Mouse (Mus musculus) cerebellum, postnatal 10 days (tissue): ENCODE measurements at regions not wholly inside any gene's neighbourhood (a gene's known extent, or its start where the extent isn't known, plus 50 kb on each side); places are given as distances from the start of the nearest gene placed in this dataset.
A peak's percentile ranks its signal among the peaks of the same experiment; 100 is the strongest.

Source experiments
- DNase-seq, 2 experiments: peaks; one replicate each; pipeline ENCODE4 v3.0.0; 2021; ENCODE audit warnings: mixed read lengths in 2 of 2

DNA sequence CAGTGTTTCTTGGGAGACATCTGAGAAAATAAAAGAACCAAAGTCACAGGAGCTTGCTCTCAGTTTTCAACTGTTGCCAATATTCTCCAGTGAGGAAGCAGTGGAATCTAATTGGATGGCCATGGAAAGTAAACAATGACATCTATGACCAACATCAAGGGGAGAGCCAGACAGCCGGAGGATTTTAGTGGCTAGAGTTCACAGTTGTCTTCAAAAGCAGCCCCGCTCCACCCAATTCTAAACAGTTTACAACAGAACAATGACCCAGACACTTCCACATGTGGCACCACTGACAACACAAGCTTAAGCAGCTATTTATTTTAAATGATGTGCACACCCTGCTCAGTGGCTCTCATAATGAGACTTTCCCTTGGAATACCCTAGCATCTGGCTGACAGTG, 317.5 kb upstream of the Isx start:
- no peak for DNase-seq

DNA sequence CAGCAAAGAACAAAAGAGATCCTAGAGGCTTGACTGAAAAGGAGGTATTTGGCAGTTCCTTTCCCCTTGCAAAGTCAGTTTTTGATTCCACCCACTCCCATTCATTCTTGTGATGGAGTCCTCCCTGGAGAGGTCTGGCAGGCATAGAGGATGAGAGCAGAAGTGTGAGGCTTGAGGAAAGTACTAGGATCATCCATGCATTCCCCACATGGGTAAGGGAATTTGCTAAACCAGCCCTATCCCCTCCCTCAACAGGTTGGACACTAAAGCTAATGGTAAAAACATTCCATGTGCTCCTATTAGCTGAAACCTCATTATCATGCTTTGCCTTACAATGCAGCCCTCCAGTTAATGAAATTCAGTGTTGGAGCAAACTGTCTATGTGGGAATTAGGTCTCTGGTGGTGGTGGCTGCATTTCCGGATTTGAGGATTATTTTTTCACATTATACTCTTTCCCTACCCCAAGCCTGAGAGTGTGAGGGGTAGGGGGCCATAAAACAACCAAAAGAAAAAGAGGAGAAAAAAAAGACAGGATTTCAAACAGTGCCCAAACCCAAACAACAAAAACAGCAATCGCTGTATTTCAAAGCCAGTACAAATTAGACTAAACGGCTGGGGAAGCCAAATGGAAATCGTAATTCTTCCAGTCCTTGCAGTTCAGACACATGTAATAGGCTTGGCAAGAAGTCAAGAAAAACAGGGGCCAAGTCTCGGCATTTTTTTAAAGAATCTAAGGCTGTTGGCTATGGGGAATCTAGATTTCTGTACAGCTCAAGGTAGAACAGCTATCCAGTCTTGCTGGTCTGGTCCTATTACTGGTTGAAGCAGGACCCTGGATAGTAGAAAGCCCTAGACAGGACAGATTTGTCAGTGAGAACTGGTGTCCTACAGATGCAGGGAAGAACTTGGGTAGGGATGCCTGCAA, 315.2 kb upstream of the Isx start:
- DNase-seq, result peak; percentile 4 to 7

GRCm38 (mm10) chr8:74561040-74561439, 311.9 kb upstream of the Isx start:
- peak; percentile 8 to 28 for DNase-seq
